Mouse (Mus musculus): ENCODE measurements at regions not wholly inside any gene's neighbourhood (a gene's known extent, or its start where the extent isn't known, plus 50 kb on each side); places are given as distances from the start of the nearest gene placed in this dataset.

GRCm38 (mm10) chr13:103459486-103460147, 125.3 kb upstream of the Mast4 start:
- TF ChIP-seq CTCF (IDR thresholded peaks at IDR 0.05; ENCODE audit: borderline replicate concordance, insufficient read depth, low read length): no peak
- no peak for TF ChIP-seq POLR2A (IDR thresholded peaks at IDR 0.05; ENCODE audit: low read depth, low read length)

All from embryonic fibroblast, embryonic 13.5 days (primary cell).